Mouse (Mus musculus) forebrain, embryonic 15.5 days (tissue): ENCODE measurements around the gene Atg10. TPM values are rescaled to one million over a fixed set of nuclear protein-coding genes. Genes with fewer than 3 reads are reported as not detected.
"Not testable (repeated sequence)": the region's sequence is repeated elsewhere in the genome, so short reads cannot be mapped to it uniquely, and the experiment has no call there.

ENCODE experiments used
- ATAC-seq: fragments of 200-750 bp; cut with Nextera tagmentation; replicated peaks from 2 replicates; pipeline ENCODE4 v1.8.0; 2017; ENCODE audit warnings: mild to moderate bottlenecking, moderate TSS enrichment, moderate library complexity
- H3K27ac ChIP-seq: fragments of 300-500 bp; sonication (generic); replicated peaks from 2 replicates; pipeline ENCODE4 v1.5.1; 2015; ENCODE audit warnings: mild to moderate bottlenecking, inconsistent platforms
- H3K27me3 ChIP-seq: fragments of 300-500 bp; sonication (generic); 2 replicates; pipeline ENCODE4 v1.6.1; 2015; ENCODE audit warnings: inconsistent platforms
- H3K36me3 ChIP-seq: fragments of 300-500 bp; sonication (generic); 2 replicates; pipeline ENCODE4 v1.6.1; 2015; ENCODE audit warnings: mild to moderate bottlenecking, inconsistent platforms
- H3K4me1 ChIP-seq: fragments of 300-500 bp; sonication (generic); 2 replicates; pipeline ENCODE4 v1.6.1; 2015; ENCODE audit warnings: inconsistent platforms
- H3K4me2 ChIP-seq: fragments of 300-500 bp; sonication (generic); replicated peaks from 2 replicates; pipeline ENCODE4 v1.6.1; 2015; ENCODE audit warnings: mild to moderate bottlenecking, inconsistent platforms
- H3K4me3 ChIP-seq: fragments of 300-500 bp; sonication (generic); 2 replicates; pipeline ENCODE4 v1.5.1; 2015; ENCODE audit warnings: mild to moderate bottlenecking, inconsistent platforms
- H3K9ac ChIP-seq: fragments of 300-500 bp; sonication (generic); replicated peaks from 2 replicates; pipeline ENCODE4 v1.6.1; 2015; ENCODE audit warnings: mild to moderate bottlenecking, inconsistent platforms
- H3K9me3 ChIP-seq: fragments of 300-500 bp; sonication (generic); 2 replicates; pipeline ENCODE4 v1.6.1; 2016; ENCODE audit warnings: inconsistent platforms
- WGBS: fragments of 180-500 bp; shearing (Covaris S2); methylation state at CpG from one replicate; pipeline ENCODE4 v1.1.7; 2015; ENCODE audit warnings: mixed read lengths; 5-methylcytosine and 5-hydroxymethylcytosine counted together
- polyA plus RNA-seq: library from polyadenylated mRNA; unstranded; fragments of >200 nt; fragmentation: Nextera tagmentation; extraction: Ambion mirVana; gene quantifications from 2 replicates; pipeline ENCODE4 v1.2.1, GENCODE M21; 2015

Atg10 gene
- polyA plus RNA-seq: 14.3 and 16.3 TPM in 2 replicates

DNA sequence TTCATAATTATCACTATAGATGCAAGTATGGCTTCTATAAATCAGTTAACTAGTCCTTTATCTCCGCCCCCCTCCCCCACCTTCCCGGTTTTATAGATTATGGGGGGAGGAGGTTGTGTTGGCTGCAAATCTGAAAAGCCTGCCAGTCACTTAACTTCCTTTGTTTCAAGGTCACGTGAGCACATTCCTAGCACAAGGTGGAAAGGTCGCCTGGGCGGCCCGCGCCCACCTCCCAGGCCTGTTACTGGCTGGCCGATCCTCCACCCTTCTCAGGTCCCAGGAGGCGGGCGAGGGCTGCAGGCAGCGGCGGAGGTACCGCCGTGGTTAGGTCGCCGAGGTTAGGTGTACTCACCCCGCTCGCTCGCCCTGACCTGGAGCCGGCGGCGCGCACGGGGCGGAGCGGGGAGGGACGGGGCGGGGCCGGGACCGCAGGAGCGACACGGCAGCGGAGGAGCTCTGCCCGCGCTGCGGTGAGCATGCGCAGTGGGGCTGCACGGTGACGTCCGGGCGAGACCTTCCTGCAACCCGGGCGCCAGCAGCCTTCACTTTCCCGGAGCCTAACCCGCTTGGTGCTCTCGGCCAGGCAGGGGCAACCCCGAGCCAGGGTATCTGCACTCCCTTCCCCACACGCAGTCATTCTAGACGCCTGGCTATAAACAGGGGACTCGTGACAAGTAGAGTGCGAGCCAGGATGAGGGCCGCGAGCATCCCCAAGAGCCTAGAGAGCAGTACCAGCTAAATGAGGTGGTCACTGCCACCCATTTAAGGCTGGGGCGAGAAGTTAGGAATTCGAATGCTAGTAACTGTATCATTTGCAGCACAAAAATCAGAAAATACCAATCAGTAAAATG, at the start of gene Atg10:
TSS of gene Atg10 (minus strand) at position 382 of the 851 bp plus-strand sequence.
- Histone ChIP-seq H3K9ac (peak within 1 kb of the TSS; percentile 92), H3K4me1 (peaks cover 12% of the 10 kb centered on the region), H3K4me2 (peak within 1 kb of the TSS; percentile 55), H3K36me3 (no peaks in the 10 kb centered on the region), H3K27ac (peak within 1 kb of the TSS; percentile 94), H3K27me3 (no peaks in the 10 kb centered on the region), H3K4me3 (peak within 1 kb of the TSS; percentile 75), H3K9me3 (no peaks in the 10 kb centered on the region)
- 1% methylated on average over 55 of the region's 55 CpGs for WGBS
- peak; percentile 98 for ATAC-seq

DNA sequence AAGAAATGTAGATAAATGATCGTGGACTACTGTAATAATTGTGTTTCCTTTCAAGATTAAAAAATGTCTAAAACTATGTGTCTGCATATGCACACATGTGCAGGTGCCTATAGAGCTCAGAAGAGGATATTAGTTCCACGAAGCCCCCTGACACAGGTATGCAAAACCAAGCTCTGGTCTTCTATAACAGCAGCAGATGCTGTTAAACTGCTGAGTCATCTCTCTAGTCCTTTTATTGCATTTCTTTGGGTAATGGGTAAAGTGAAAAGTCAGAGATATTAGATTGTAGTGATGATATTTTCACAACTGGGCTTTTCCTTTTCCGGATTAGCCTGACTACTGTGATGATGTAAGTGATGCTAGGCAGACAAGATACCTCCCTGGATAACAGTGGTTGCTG, 28.6 kb upstream of the Atg10 start:
- Histone ChIP-seq H3K36me3 (no peaks in the 10 kb centered on the region), H3K27ac (no peak overlapping the region), H3K4me3 (no peak overlapping the region), H3K27me3 (no peaks in the 10 kb centered on the region), H3K9me3 (no peaks in the 10 kb centered on the region), H3K9ac (no peak overlapping the region), H3K4me1 (no peaks in the 10 kb centered on the region), H3K4me2 (no peak overlapping the region)
- 93% methylated on average over 3 of the region's 3 CpGs for WGBS
- no peak for ATAC-seq

DNA sequence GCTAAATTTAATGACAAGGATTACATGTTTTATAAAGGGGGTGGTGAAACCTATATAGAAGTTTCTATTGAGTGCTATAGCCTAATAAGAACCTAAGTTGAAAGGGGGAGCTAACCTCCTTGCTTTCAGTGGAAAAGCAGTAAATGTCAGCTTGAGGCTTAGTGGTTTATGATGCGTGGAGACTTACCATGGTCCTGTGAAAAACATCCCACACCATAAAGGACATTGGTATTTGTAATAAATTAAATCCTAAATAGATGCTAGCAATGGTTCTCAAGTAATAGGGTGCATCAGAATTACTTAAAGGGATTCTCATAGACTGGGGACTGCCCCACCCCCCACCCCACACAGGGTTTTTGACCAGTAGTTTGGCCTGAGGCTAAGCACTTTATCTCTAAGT, 27.9 kb upstream of the Atg10 start:
- H3K4me3 ChIP-seq: no peak overlapping the region
- no peaks in the 10 kb centered on the region for H3K27me3 ChIP-seq
- H3K9me3 ChIP-seq: no peaks in the 10 kb centered on the region
- H3K36me3 ChIP-seq: no peaks in the 10 kb centered on the region
- 60% methylated on average over 1 of the region's 1 CpGs for WGBS
- H3K4me2 ChIP-seq: no peak overlapping the region
- no peaks in the 10 kb centered on the region for H3K4me1 ChIP-seq
- H3K27ac ChIP-seq: no peak overlapping the region
- no peak for ATAC-seq
- H3K9ac ChIP-seq: no peak overlapping the region

DNA sequence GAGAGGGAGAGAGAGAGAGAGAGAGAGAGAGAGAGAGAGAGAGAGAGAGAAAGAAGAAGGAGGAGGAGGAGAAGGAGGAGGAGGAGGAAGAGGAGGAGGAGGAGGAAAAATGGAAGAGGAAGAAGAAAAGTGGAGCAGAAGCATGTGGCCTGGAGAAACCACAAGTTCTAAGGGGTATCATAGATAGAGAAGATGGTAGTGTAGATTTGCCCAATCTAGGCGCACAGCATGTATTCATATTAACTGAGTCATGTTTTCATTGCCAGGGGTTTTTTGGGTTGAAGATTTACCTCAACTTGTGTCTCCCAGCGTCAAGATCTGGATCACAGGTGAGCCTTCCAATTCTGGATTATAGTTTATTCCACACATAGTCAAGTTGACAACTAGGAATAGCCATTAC, 26.3 kb upstream of the Atg10 start:
- 98% methylated on average over 2 of the region's 2 CpGs for WGBS
- not testable (repeated sequence) for H3K27ac ChIP-seq, H3K4me1 ChIP-seq, H3K27me3 ChIP-seq, H3K36me3 ChIP-seq, H3K9me3 ChIP-seq, H3K9ac ChIP-seq, H3K4me3 ChIP-seq, ATAC-seq, H3K4me2 ChIP-seq

DNA sequence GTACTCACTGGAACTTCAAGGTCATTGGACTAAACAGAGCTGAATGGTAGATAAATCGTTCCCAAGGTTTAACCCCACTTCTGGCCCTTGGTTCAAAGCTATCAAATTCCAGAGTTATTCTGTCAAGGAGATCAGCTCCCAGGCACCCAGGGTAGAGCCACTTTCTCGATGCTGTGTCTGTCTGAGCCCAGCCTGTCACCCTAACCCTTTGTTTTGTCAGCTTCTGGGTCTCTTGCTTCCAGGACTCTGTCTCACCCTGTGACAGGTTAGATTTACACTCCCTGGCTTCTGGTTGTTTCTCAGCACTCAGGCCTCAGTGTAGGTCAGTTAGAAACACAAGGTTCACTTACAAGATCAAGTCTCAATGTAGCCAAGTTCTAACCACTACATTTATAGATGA, 22.7 kb upstream of the Atg10 start:
- Histone ChIP-seq H3K36me3 (no peaks in the 10 kb centered on the region), H3K4me2 (no peak overlapping the region), H3K27me3 (no peaks in the 10 kb centered on the region), H3K4me1 (no peaks in the 10 kb centered on the region), H3K9me3 (no peaks in the 10 kb centered on the region), H3K9ac (no peak overlapping the region), H3K27ac (no peak overlapping the region), H3K4me3 (no peak overlapping the region)
- 70% methylated on average over 2 of the region's 2 CpGs for WGBS
- no peak for ATAC-seq

DNA sequence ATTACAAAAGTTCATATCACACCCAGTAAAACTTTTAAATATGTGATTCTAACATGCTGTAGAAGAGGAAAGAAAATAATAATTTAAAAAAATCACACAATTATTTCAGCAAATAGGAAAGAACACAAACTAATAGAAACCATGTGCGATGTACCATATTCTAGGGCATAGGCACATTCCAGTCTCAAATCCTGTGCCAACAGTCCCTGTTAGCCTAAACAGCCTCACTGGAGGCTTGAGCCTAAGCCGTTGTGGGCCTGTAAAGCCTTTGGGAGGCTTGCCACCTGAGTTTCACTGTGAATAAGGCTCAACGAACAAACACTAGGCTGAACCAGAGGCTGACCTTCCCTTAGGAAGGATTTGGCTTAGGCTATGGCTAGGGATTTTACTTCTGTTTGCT, 14.2 kb upstream of the Atg10 start:
- Histone ChIP-seq H3K9ac (no peak overlapping the region), H3K4me2 (no peak overlapping the region), H3K36me3 (no peaks in the 10 kb centered on the region), H3K4me3 (no peak overlapping the region), H3K27me3 (no peaks in the 10 kb centered on the region), H3K4me1 (no peaks in the 10 kb centered on the region), H3K27ac (no peak overlapping the region), H3K9me3 (no peaks in the 10 kb centered on the region; the same call in 1 of the 2 replicates)
- WGBS: 66% methylated on average over 3 of the region's 3 CpGs
- no peak for ATAC-seq

DNA sequence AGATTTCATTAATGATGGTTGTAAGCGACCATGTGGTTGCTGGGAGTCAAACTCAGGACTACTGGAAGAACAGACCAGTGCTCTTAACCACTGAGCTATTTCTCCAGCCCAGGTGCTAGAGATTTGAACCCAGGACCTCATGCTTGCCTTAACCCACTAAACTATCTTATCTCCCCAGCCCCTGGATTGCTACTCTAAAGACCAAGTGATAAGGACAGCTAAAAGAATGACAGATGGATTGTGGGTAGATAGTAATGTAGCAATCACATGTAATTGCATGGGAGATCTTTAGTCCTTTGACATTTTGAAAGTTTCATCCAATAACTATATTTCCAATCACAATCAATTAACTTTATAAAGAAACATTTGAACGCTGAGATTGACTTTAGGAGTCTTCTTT, 13.1 kb upstream of the Atg10 start:
- WGBS: 84% methylated on average over 2 of the region's 2 CpGs
- H3K9me3 ChIP-seq: no peaks in the 10 kb centered on the region; the same call in 1 of the 2 replicates

DNA sequence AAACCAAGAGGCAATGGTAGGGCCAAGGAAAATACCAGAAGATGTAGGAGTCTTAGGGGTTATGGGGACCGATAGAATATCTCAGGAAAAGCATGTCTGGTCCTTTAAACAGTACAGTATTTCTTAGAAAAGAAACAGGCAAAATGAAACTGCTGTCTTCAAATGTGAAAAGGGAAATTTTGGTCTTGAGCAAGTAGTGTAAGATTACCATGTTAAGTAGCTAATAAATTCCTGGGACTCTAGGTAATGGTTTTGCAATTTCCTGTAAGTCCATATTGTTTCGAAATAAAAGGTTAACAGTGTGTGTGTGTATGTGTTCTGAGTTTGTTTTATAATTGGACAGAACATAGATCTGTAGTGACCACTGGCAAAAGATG, 658 bp upstream of the Atg10 start:
- Histone ChIP-seq H3K27ac (peak overlapping the region; percentile 94), H3K9me3 (no peaks in the 10 kb centered on the region), H3K27me3 (no peaks in the 10 kb centered on the region), H3K4me2 (peak overlapping the region; percentile 55), H3K4me3 (peak overlapping the region; percentile 75), H3K36me3 (no peaks in the 10 kb centered on the region), H3K9ac (peak overlapping the region; percentile 92; the same call in 1 of the 2 replicates), H3K4me1 (peaks cover 12% of the 10 kb centered on the region)
- 83% methylated on average over 2 of the region's 2 CpGs for WGBS
- no peak; the same call in 1 of the 2 replicates for ATAC-seq

More for the DNA sequence above, 13.1 kb upstream of the Atg10 start:
- Histone ChIP-seq H3K27ac (no peak overlapping the region), H3K27me3 (no peaks in the 10 kb centered on the region), H3K9ac (no peak overlapping the region), H3K36me3 (no peaks in the 10 kb centered on the region), H3K4me3 (no peak overlapping the region), H3K4me2 (no peak overlapping the region), H3K4me1 (no peaks in the 10 kb centered on the region)
- ATAC-seq: no peak

DNA sequence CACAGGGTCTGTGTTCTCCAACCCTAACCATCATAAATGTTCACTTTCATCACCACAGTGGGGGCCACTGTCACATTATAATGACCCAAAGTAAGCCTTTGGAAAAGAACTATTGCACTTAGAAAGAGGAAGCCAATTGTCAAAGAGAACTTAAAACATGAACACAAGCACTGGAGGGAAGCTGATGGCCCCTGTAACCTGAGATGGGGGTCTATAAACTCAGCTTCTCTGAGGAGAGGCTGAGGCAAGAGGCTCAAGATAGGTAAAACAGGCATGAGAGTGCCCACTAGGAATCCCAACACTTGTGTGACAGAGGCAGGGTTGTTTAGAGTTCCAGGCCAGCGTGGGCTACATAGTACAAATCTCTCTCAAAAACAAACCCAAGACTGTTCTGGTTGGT, 705 bp downstream of the Atg10 start:
- Histone ChIP-seq H3K27me3 (no peaks in the 10 kb centered on the region), H3K9me3 (no peaks in the 10 kb centered on the region), H3K9ac (peak overlapping the region; percentile 92), H3K4me3 (peak overlapping the region; percentile 75), H3K4me2 (peak overlapping the region; percentile 55), H3K27ac (peak overlapping the region; percentile 94), H3K4me1 (peaks cover 12% of the 10 kb centered on the region), H3K36me3 (no peaks in the 10 kb centered on the region)
- ATAC-seq: no peak
- 45% methylated on average over 1 of the region's 1 CpGs for WGBS

DNA sequence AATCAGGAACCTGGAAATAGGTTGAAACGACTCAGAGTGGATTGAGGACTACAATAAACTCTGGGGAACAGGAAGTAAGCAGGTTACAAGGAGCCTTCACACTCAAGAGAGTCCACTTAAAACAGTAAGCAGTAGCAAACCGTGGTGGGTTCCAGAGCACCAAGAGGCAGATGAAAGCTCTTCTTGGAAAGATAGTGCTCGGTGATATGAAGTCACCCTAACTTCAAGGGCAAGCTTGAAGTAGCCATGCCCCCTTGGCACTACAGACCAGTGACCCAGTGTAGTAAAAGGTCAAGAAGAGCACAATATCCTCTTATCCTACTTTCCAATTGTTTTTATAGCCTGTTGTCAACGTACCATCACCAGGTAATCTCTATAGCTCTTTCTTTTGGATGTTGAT, 2.1 kb downstream of the Atg10 start:
- WGBS: 94% methylated on average over 4 of the region's 4 CpGs

DNA sequence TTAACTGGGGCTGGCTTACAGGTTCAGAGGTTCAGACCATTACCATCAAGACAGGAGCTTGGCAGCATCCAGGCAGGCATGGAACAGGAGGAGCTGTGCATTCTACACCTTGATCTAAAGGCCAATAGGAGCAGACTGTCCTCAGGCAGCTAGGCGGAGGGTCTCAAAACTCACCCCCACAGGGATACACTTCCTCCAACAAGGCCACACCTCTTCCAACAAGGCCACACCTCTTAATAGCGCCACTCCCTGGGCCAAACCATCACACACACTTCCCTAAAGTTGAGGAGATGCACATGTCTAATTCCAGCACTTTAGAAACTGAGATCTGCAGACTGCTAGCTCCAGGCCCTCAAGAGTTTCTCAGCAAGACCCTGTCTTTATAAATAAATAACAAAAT, 6.1 kb downstream of the Atg10 start:
- 89% methylated on average over 2 of the region's 2 CpGs for WGBS
- Histone ChIP-seq H3K4me2 (no peak overlapping the region), H3K4me3 (no peak overlapping the region), H3K9ac (no peak overlapping the region), H3K36me3 (no peaks in the 10 kb centered on the region), H3K9me3 (no peaks in the 10 kb centered on the region), H3K27ac (no peak overlapping the region), H3K4me1 (no peaks in the 10 kb centered on the region), H3K27me3 (no peaks in the 10 kb centered on the region)
- no peak for ATAC-seq

More for the DNA sequence above, 2.1 kb downstream of the Atg10 start:
- ATAC-seq: no peak
- H3K27me3 ChIP-seq: no peaks in the 10 kb centered on the region
- H3K4me2 ChIP-seq: no peak overlapping the region
- H3K36me3 ChIP-seq: no peaks in the 10 kb centered on the region
- no peak overlapping the region for H3K4me3 ChIP-seq
- H3K4me1 ChIP-seq: peaks cover 12% of the 10 kb centered on the region
- no peak overlapping the region for H3K9ac ChIP-seq
- H3K27ac ChIP-seq: no peak overlapping the region
- H3K9me3 ChIP-seq: no peaks in the 10 kb centered on the region

DNA sequence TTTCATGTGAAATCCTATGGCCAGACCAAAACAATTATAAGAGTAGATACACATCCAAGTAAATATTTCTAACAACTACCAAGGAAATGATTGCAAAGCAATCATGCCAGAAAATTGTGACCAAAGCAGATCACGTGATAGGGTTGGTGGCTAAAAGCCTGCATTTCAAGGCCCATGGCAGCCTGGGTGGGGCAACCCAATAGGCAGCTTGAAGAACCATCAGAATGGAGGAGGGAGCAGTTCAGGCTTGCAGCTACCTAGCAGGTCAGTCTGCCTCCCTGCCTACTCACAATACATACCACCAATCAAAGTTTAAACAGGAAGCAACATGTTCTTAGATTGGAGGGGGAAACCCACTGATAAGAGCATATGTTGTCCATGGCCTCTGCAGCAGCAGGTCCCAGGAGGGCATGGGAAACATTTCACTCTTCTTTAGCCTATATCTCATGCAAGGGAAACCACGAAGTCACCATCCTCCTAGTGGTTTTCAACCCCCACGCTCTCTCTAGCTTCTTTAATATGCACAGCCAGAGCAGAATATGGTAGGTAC, 7.0 kb downstream of the Atg10 start:
- no peak overlapping the region for H3K27ac ChIP-seq
- no peak for ATAC-seq
- no peaks in the 10 kb centered on the region for H3K27me3 ChIP-seq
- no peaks in the 10 kb centered on the region for H3K4me1 ChIP-seq
- H3K36me3 ChIP-seq: no peaks in the 10 kb centered on the region
- 91% methylated on average over 3 of the region's 3 CpGs for WGBS
- no peaks in the 10 kb centered on the region for H3K9me3 ChIP-seq
- no peak overlapping the region for H3K4me3 ChIP-seq
- H3K9ac ChIP-seq: no peak overlapping the region
- no peak overlapping the region for H3K4me2 ChIP-seq
